Mouse (Mus musculus): ENCODE results near the gene Cbx4.

Gene Cbx4

DNA sequence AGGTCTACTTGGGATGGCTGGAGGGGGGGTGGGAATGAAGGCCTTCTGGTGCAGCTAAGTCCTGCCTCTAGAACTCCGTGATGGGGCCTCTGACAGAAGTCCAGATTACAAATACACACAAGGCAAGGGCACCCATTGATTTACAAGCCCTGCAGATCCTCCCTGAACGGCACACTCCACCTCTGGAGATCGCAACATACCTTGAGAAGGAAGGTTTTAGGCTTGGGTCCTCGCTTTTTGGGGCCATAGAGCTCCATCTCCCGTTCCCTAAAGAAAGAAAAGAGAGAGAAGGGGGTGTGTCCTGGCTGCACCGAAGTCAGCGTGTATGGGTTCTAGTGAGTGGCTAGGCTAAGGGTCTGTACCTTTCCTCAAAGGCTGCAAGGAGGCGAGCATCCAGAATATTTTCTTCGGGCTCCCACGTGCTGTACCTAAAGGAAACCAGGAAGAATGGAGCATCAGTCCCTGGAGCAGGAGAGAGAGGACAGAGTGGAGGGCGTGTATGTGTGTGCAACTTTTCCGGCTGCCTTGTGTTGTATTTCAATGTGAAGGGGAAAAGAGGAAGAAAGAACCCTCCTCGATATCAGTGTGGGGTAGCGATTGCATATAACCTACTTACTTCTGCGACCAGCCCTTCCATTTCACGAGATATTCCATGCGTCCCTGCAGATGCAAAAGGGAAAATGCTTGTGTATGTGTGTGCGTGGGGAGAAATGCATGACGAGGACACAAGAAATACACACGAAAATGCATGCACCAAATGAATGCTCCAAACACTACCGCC, 46.1 kb downstream of the Cbx4 start:
- no peak for DNase-seq

DNA sequence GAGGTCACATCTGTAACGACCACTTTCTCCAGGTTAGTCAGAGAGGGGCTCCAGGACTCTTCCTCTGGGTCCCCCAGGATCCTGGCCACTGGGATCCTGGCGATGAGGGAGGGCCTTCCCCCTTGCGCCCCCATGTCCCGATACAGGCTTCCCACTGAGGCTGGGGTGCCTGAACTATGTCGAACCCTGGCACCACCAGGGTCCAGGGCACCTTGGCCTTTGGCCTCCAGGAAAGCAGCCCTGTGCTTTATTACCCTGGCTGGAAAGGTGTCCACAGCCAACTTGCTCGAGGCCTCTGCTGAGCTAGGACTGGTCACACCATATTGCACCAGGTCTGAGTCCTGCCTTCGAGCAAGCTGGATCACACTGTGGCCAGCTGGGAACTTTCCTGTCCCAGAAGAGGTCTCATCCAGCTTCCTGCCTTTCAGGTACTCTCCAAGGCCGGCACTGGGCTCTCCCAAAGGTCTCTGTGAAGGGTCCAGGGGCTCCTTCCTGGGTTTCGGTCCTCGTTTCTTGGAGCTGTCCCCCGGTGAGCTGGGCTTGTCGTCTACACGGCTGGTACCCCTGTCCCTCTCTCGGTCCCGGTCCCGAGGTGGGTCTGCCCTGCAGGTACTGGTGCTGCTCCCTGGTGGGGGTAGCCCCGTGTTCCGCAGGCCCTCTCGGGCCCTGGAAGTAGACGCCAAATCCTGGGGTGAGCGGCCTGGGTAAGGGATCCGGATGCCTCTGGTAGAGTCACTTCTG, 47.1 kb downstream of the Cbx4 start:
- DNase-seq, result peak; percentile 65

DNA sequence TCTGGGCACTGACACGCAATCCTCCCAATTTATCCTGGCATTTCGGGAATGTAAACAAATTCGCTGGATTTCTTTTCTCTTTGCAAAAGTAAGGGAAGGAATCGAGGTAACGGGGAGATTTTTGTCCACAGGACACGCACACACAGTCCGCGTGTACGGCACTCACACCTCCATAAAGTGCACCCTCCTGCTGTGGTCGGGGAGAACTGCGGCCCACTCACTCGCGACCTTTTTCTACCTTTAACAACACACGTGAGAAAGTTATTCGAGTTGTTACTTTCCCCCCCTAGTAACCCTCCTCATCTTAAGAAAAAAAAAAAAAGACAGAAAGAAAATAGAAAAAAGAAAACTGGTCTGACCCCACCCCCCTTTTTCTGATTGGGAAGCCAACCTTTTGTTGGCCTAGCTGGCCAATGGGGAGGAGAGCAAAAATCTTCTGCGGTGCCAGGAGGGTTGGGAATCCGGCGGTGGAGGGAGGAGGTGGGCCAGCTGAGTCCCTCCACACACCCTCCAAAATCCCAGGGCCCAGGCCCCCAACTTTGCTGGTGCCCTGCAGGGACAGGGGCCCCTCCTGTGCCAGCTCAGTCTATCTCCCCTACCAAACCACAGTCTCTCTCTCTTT, 48.1 kb downstream of the Cbx4 start:
- DNase-seq, result no peak

DNA sequence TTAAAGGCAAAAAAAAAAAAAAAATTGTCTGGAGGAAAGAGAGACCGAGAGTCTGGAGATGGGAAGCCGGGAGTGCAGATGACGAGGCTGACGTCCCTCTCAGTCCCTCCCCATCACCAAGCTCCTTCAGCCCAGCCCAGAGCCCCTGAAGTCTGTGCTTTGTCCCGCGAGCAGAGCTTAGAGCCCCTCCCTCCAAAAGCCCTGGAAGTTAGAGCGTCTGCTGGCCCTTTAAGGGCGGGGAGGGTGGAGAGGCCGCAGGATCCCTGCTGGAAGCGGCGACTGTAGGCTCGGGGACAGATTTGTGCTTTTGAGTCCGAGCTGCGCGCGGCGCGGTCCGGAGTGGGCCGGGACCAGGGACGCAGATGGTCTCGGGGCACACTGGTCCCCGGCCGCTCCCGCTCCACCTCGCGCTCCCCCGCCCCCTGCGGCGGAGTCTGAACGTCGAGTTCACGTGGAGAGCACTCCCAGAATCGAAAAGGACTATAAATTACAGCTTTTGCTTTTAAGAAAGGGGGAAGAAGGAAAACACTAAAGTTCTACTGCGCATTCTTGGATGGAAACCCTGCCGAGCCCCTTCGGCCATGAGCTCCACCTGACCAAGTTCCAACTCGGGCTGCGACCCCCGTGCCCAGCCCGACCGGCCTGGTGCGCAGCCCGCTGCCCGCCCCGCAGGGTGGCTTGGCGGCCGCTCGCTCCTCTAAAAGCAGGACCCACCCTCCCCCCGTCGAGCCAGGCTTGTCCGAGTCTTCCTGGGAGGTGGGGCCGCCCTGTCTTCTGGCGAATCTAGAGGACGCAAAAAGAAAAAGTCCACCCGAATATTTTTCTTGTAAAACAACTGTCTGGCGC, 48.9 kb downstream of the Cbx4 start:
- no peak for DNase-seq

DNA sequence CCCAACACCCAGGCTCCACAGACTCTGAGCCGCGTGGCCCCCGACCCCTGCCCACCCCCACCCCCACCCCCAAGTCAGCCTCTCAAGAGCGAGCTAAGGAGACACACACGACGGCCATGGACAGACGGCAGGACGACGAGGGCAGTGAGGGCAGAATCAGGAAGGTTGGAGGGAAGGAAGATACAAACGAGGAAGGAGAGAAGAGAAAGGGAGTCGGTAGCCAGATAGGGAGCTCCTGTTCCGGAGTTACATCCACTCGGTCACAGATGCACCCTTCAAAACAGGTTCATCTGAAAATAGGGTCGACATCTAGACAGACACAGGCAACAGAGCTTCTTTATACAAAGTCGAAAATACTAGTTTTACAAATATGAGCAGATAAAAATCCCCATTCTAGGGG, 49.6 kb downstream of the Cbx4 start:
- no peak for DNase-seq

DNA sequence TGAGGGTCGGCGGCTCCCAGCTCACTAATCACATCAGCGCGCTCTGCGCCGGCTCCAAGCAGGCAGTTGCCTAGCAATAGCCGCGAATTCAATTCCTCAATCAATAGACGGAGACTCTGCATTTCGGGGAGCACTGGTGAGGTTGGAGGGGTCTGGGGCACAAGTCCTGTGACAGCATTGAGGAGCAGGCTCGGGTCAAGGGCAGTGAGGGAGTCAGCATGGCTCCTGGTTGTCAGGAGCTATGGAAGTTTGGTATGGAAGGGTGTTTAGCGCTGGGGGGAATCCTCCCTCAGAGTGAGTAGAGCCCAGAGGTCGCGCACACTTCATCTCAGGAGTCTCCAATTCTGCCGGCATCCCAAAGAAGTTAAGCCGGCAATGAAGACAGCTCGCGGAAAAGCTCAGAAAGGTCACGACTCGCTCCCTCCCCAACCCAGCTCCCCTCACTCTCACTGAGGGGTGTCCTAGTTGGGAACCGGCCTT, 50.3 kb downstream of the Cbx4 start:
- no peak for DNase-seq

DNA sequence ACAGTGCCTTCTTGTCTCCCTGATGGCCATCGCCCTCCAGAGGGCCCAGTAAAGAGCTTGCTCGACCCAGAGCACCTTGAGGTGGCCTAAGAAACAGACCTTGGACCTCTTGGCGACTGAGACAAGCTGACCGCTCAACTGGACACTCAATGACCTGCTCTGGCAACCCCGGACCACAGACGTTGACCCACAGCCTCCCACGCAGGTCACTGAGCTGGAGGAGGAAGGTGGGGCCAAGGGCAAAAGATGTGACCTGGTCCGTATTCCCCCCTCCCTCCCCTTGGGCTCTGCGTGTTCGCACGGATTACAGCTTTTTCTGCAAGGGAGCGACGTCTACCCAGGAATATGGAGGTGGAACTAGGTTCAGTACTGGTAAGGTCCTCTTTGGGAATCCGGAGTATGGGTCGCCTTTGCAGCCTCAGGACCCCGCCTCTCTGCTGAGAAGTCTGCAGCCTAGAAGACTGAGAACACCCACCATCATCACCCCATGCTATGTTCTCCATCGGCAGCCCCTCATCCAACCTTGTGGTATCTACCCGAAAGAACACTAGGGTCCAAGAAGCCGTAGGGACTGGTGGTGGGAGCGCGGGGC, 50.8 kb downstream of the Cbx4 start:
- DNase-seq, result no peak

DNA sequence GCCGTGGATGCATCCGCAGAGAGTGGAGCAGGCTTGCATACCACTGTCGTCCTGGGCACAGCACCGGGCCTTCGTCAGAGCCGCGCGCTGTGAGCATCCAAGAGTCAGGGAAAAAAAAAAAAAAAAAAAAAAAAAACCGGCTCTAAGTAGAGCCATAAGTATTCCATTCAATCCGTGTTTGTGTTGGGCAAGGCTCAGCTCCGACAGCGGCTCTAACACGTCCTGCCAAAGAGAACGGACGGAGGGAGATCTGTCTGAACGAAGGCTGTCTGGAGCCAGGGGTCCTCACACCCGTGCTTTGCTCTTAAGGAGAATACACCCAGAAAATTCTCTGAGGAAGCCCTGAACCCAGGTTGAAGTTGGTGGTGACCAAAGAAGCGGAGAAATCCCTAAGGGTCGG, 51.4 kb downstream of the Cbx4 start:
- no peak for DNase-seq

DNA sequence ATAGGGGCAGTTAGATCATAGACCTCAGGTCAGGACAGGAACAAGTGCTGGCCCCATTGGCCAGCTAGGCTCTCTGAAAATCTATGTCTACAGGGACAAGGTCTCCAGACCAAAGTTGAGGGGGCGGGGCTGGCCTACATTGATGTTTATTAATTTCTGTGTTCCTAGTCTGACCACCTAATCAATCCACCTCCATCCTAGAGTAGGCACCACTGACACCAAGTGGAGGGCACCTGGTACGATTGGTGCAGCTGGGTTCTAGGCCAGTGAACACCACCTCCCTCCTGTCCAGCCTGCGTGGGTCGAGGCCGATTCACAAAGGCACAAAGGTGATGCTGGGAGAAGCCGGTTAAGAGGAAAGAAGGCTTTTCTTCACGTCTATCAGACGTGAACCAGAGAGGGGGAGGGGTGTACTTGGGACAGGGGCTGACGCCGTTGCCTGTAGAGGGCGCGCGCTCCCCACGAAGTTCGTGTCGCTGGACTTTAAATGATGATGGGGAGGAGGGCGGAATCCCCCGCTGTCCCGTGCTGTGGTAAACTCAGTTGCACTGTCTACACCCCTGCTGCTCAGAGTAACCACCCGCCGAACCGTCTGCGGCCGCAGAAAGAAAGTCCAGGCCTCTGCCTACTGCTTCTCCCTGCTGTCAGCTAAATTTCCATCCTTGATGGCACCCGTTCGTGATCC, 52.0 kb downstream of the Cbx4 start:
- peak; percentile 64 for DNase-seq

Data from cerebellum, adult 11-12 months (tissue).